Mouse (Mus musculus) heart, postnatal 0 days (tissue): ENCODE results near the gene Neurl1a. TPM values are rescaled to one million over a fixed set of nuclear protein-coding genes. Genes with fewer than 3 reads are reported as not detected.

ENCODE experiments used
- ATAC-seq: fragments of 200-750 bp; cut with Nextera tagmentation; 2 replicates; pipeline ENCODE4 v1.8.0; 2017; ENCODE audit warnings: low read depth, moderate number of reproducible peaks, moderate library complexity; ENCODE audit not compliant: insufficient read depth
- DNase-seq: peaks from one replicate; pipeline ENCODE4 v3.0.0-alpha.2; 2016; ENCODE audit warnings: low spot score
- H3K27ac ChIP-seq: fragments of 300-500 bp; sonication (generic); 2 replicates; pipeline ENCODE4 v1.5.1; 2014; ENCODE audit warnings: low read depth, mild to moderate bottlenecking
- H3K27me3 ChIP-seq: fragments of 300-500 bp; sonication (generic); 2 replicates; pipeline ENCODE4 v1.6.1; 2014; ENCODE audit warnings: low read length, mixed read lengths; ENCODE audit not compliant: control insufficient read depth, insufficient read depth
- H3K36me3 ChIP-seq: fragments of 300-500 bp; sonication (generic); replicated peaks from 2 replicates; pipeline ENCODE4 v1.6.1; 2014; ENCODE audit warnings: low read length, mixed read lengths; ENCODE audit not compliant: control insufficient read depth, insufficient read depth
- H3K4me1 ChIP-seq: fragments of 300-500 bp; sonication (generic); 2 replicates; pipeline ENCODE4 v1.6.1; 2014; ENCODE audit warnings: antibody characterized with exemption; ENCODE audit not compliant: control insufficient read depth, insufficient read depth
- H3K4me2 ChIP-seq: fragments of 300-500 bp; sonication (generic); 2 replicates; pipeline ENCODE4 v1.6.1; 2014; ENCODE audit warnings: low read depth, mild to moderate bottlenecking, low read length, moderate library complexity
- H3K4me3 ChIP-seq: fragments of 300-500 bp; sonication (generic); 2 replicates; pipeline ENCODE4 v1.5.1; 2014; ENCODE audit warnings: low read depth, low read length
- H3K9ac ChIP-seq: fragments of 300-500 bp; sonication (generic); replicated peaks from 2 replicates; pipeline ENCODE4 v1.6.1; 2014; ENCODE audit warnings: low read depth, low read length, mixed read lengths
- H3K9me3 ChIP-seq: fragments of 300-500 bp; sonication (generic); replicated peaks from 2 replicates; pipeline ENCODE4 v1.6.1; 2016; ENCODE audit warnings: low read length; ENCODE audit not compliant: control insufficient read depth
- CTCF ChIP-seq: IDR thresholded peaks from 2 replicates; pipeline ENCODE4 v1.5.1; 2016; ENCODE audit warnings: antibody characterized with exemption, control low read depth, low read depth
- EP300 ChIP-seq: IDR thresholded peaks from 2 replicates; pipeline ENCODE4 v1.6.1; 2016; ENCODE audit warnings: antibody characterized with exemption, low read depth
- WGBS: fragments of 180-500 bp; shearing (Covaris S2); extraction: QIAGEN DNeasy Blood & Tissue Kit; methylation state at CpG from one replicate; pipeline ENCODE4 v1.1.7; 2014; 5-methylcytosine and 5-hydroxymethylcytosine counted together
- polyA plus RNA-seq: library from polyadenylated mRNA; unstranded; fragments of >200 nt; fragmentation: Nextera tagmentation; extraction: Ambion mirVana; gene quantifications from 2 replicates; pipeline ENCODE4 v1.2.1, GENCODE M21; 2015
- total RNA-seq: library from RNA; depleted of rRNA; stranded (reverse); fragments of >200 nt; gene quantifications from 2 replicates; pipeline ENCODE4 v1.2.3, GENCODE M21; 2014; ENCODE audit warnings: low replicate concordance

The Neurl1a gene
- total and polyA plus RNA-seq, 2 experiments from 2014 or later, result 0.27 to 1.8 TPM

- no peak for TF ChIP-seq EP300
- TF ChIP-seq CTCF, result no peak
- Histone ChIP-seq H3K27me3 (peaks cover 36% of the 10 kb centered on the region), H3K4me3 (no peak overlapping the region), H3K9me3 (no peaks in the 10 kb centered on the region), H3K9ac (no peak overlapping the region), H3K27ac (no peak overlapping the region), H3K4me1 (no peaks in the 10 kb centered on the region), H3K36me3 (no peaks in the 10 kb centered on the region), H3K4me2 (no peak overlapping the region)
- whole genome bisulfite sequencing, result 55% methylated on average over 2 of the region's 2 CpGs
- ATAC-seq, result no peak
- DNase-seq, result no peak
Observed at GRCm38 (mm10) chr19:47255036-47255435, 76.4 kb downstream of the Neurl1a start.

- ATAC-seq (no peak), DNase-seq (no peak)
- no peak overlapping the region for H3K9ac ChIP-seq
- H3K4me2 ChIP-seq, result no peak overlapping the region
- peaks cover 36% of the 10 kb centered on the region for H3K27me3 ChIP-seq
- WGBS, result 64% methylated on average over 6 of the region's 6 CpGs
- no peaks in the 10 kb centered on the region for H3K9me3 ChIP-seq
- H3K4me1 ChIP-seq, result no peaks in the 10 kb centered on the region
- no peaks in the 10 kb centered on the region for H3K36me3 ChIP-seq
- no peak overlapping the region for H3K27ac ChIP-seq
- no peak overlapping the region for H3K4me3 ChIP-seq
- TF ChIP-seq CTCF, result no peak
- no peak for TF ChIP-seq EP300
Observed at GRCm38 (mm10) chr19:47255919-47256318, 77.3 kb downstream of the Neurl1a start.

- ATAC-seq, result peak; percentile 16; the same call in 1 of the 2 replicates
- Histone ChIP-seq H3K36me3 (peaks cover 7% of the 10 kb centered on the region), H3K27ac (no peak overlapping the region), H3K27me3 (0 out of 2 replicates have a peak, but pooled peaks cover under 1% of the 10 kb centered on the region), H3K9me3 (no peaks in the 10 kb centered on the region), H3K4me1 (no peaks in the 10 kb centered on the region), H3K4me3 (no peak overlapping the region), H3K9ac (no peak overlapping the region), H3K4me2 (no peak overlapping the region)
- WGBS, result 14% methylated on average over 5 of the region's 5 CpGs
- TF ChIP-seq CTCF (peak; percentile 59), EP300 (no peak)
- peak; percentile 47 for DNase-seq
Observed at GRCm38 (mm10) chr19:47259581-47259980, 81.0 kb downstream of the Neurl1a start.

GRCm38 (mm10) chr19:47261196-47261595, 82.6 kb downstream of the Neurl1a start:
- DNase-seq, result no peak
- Histone ChIP-seq H3K4me2 (no peak overlapping the region), H3K4me1 (no peaks in the 10 kb centered on the region), H3K27me3 (no peaks in the 10 kb centered on the region), H3K27ac (no peak overlapping the region), H3K9ac (no peak overlapping the region), H3K9me3 (no peaks in the 10 kb centered on the region), H3K36me3 (peaks cover 9% of the 10 kb centered on the region), H3K4me3 (no peak overlapping the region)
- TF ChIP-seq CTCF (no peak), EP300 (no peak)
- 81% methylated on average over 8 of the region's 8 CpGs for WGBS
- no peak for ATAC-seq

- DNase-seq, result no peak
- no peak for ATAC-seq
- H3K27ac ChIP-seq, result no peak overlapping the region
- no peak overlapping the region for H3K4me2 ChIP-seq
- no peaks in the 10 kb centered on the region for H3K4me1 ChIP-seq
- H3K9ac ChIP-seq, result no peak overlapping the region
- no peak overlapping the region for H3K4me3 ChIP-seq
- H3K27me3 ChIP-seq, result no peaks in the 10 kb centered on the region
- H3K36me3 ChIP-seq, result peaks cover 33% of the 10 kb centered on the region
- WGBS, result 94% methylated on average over 8 of the region's 8 CpGs
- H3K9me3 ChIP-seq, result no peaks in the 10 kb centered on the region
- TF ChIP-seq EP300 (no peak), CTCF (no peak)
Observed at GRCm38 (mm10) chr19:47263621-47264020, 85.0 kb downstream of the Neurl1a start.
